Mouse (Mus musculus): ENCODE results near the gene Homer2. TPM values are rescaled to one million over a fixed set of nuclear protein-coding genes. Genes with fewer than 3 reads are reported as not detected.

Gene Homer2
- polyA plus RNA-seq, 1 experiment from 2014 or later, result 24.4 TPM

DNA sequence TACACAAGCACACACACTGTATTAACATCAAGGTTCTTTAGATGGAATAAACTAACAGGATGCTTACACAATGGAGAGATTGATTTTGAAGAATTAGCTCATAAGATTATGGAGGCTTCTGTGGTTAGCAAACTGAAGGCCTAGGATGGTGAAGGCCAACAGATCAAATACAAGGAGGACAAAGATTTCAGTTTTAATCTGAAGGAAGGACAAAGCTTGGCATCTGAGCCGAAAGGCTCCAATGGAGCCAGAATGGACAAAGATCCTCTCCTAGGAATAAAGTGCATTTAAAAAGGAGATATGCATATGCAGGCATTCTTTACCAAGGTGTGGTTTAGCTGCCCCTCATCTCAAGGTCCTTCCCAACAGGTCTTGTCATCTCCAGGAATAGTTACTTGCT is 137.5 kb downstream of the Homer2 start:
- 94% methylated on average over 1 of the region's 1 CpGs for WGBS
- H3K27me3 ChIP-seq (ENCODE audit: control insufficient read depth, insufficient read depth, low read length), result no peaks in the 10 kb centered on the region
- H3K9ac ChIP-seq (replicated peaks; ENCODE audit: low read length), result no peak overlapping the region
- no peaks in the 10 kb centered on the region for H3K9me3 ChIP-seq (replicated peaks; ENCODE audit: control insufficient read depth, low read length)
- no peak overlapping the region for H3K4me2 ChIP-seq (ENCODE audit: low read depth, low read length)
- no peak for ATAC-seq (replicated peaks; ENCODE audit: insufficient number of reproducible peaks, low FRiP score, low TSS enrichment, low read depth)
- no peak for DNase-seq (ENCODE audit: low spot score)
- no peaks in the 10 kb centered on the region for H3K36me3 ChIP-seq (replicated peaks; ENCODE audit: control insufficient read depth, insufficient read depth, low read depth, low read length)
- no peak overlapping the region for H3K4me3 ChIP-seq (ENCODE audit: low read depth, low read length)
- H3K27ac ChIP-seq (replicated peaks; ENCODE audit: low read depth, low read length), result no peak overlapping the region
- peaks cover 4% of the 10 kb centered on the region; the same call in 1 of the 2 replicates for H3K4me1 ChIP-seq (ENCODE audit: control insufficient read depth, insufficient read depth, low read length)

DNA sequence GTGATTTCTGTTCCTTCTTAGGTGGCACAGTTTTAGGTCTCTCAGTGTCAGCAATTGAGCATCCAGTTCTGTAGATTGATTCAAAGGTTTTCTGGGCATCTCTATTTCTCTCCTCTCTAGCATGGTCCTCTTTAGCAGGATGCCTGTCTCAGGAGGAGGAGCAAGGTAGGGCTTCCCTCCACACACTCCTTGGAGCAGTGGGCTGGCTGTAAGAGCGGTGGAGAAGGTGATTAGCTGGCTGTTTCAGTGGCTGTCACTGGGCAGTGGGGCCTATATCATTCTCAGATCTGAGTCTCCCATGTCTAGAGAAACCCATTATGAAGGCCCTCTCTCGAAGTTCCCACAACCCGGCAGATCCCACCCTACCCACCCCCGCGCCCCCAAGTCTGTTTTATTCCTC is 139.9 kb downstream of the Homer2 start:
- ATAC-seq (replicated peaks; ENCODE audit: insufficient number of reproducible peaks, low FRiP score, low TSS enrichment, low read depth), result no peak
- no peak for DNase-seq (ENCODE audit: low spot score)
- Histone ChIP-seq H3K36me3 (replicated peaks; ENCODE audit: control insufficient read depth, insufficient read depth, low read depth, low read length) (no peaks in the 10 kb centered on the region), H3K9me3 (replicated peaks; ENCODE audit: control insufficient read depth, low read length) (no peaks in the 10 kb centered on the region), H3K4me3 (ENCODE audit: low read depth, low read length) (no peak overlapping the region), H3K9ac (replicated peaks; ENCODE audit: low read length) (no peak overlapping the region), H3K4me1 (ENCODE audit: control insufficient read depth, insufficient read depth, low read length) (peaks cover 4% of the 10 kb centered on the region; the same call in 1 of the 2 replicates), H3K27me3 (ENCODE audit: control insufficient read depth, insufficient read depth, low read length) (no peaks in the 10 kb centered on the region), H3K27ac (replicated peaks; ENCODE audit: low read depth, low read length) (no peak overlapping the region), H3K4me2 (ENCODE audit: low read depth, low read length) (no peak overlapping the region)
- WGBS, result 96% methylated on average over 5 of the region's 5 CpGs

GRCm38 (mm10) chr7:81566892-81567291 is 140.4 kb downstream of the Homer2 start, which contains the start of gene Fsd2:
TSS of gene Fsd2 (minus strand) at chr7:81566944.
- H3K27ac ChIP-seq (replicated peaks; ENCODE audit: low read depth, low read length), result no peak within 1 kb of the TSS
- no peak within 1 kb of the TSS for H3K9ac ChIP-seq (replicated peaks; ENCODE audit: low read length)
- DNase-seq (ENCODE audit: low spot score) (no peak), ATAC-seq (replicated peaks; ENCODE audit: insufficient number of reproducible peaks, low FRiP score, low TSS enrichment, low read depth) (no peak)
- peaks cover 2% of the 10 kb centered on the region; the same call in 1 of the 2 replicates for H3K4me1 ChIP-seq (ENCODE audit: control insufficient read depth, insufficient read depth, low read length)
- H3K36me3 ChIP-seq (replicated peaks; ENCODE audit: control insufficient read depth, insufficient read depth, low read depth, low read length), result no peaks in the 10 kb centered on the region
- 72% methylated on average over 9 of the region's 9 CpGs for WGBS
- H3K27me3 ChIP-seq (ENCODE audit: control insufficient read depth, insufficient read depth, low read length), result no peaks in the 10 kb centered on the region
- no peak within 1 kb of the TSS for H3K4me2 ChIP-seq (ENCODE audit: low read depth, low read length)
- H3K9me3 ChIP-seq (replicated peaks; ENCODE audit: control insufficient read depth, low read length), result no peaks in the 10 kb centered on the region
- H3K4me3 ChIP-seq (ENCODE audit: low read depth, low read length), result no peak within 1 kb of the TSS

GRCm38 (mm10) chr7:81566332-81566731 is 141.0 kb downstream of the Homer2 start:
- 84% methylated on average over 4 of the region's 4 CpGs for WGBS
- no peak overlapping the region for H3K27ac ChIP-seq (replicated peaks; ENCODE audit: low read depth, low read length)
- no peak for DNase-seq (ENCODE audit: low spot score)
- ATAC-seq (replicated peaks; ENCODE audit: insufficient number of reproducible peaks, low FRiP score, low TSS enrichment, low read depth), result no peak
- H3K4me1 ChIP-seq (ENCODE audit: control insufficient read depth, insufficient read depth, low read length), result no peaks in the 10 kb centered on the region
- no peak overlapping the region for H3K9ac ChIP-seq (replicated peaks; ENCODE audit: low read length)
- H3K4me3 ChIP-seq (ENCODE audit: low read depth, low read length), result no peak overlapping the region
- no peak overlapping the region for H3K4me2 ChIP-seq (ENCODE audit: low read depth, low read length)
- H3K27me3 ChIP-seq (ENCODE audit: control insufficient read depth, insufficient read depth, low read length), result no peaks in the 10 kb centered on the region
- H3K9me3 ChIP-seq (replicated peaks; ENCODE audit: control insufficient read depth, low read length), result no peaks in the 10 kb centered on the region
- no peaks in the 10 kb centered on the region for H3K36me3 ChIP-seq (replicated peaks; ENCODE audit: control insufficient read depth, insufficient read depth, low read depth, low read length)

- Histone ChIP-seq H3K36me3 (replicated peaks; ENCODE audit: control insufficient read depth, insufficient read depth, low read depth, low read length) (no peaks in the 10 kb centered on the region), H3K4me2 (ENCODE audit: low read depth, low read length) (no peak overlapping the region), H3K9me3 (replicated peaks; ENCODE audit: control insufficient read depth, low read length) (no peaks in the 10 kb centered on the region), H3K4me1 (ENCODE audit: control insufficient read depth, insufficient read depth, low read length) (no peaks in the 10 kb centered on the region), H3K27me3 (ENCODE audit: control insufficient read depth, insufficient read depth, low read length) (no peaks in the 10 kb centered on the region), H3K9ac (replicated peaks; ENCODE audit: low read length) (no peak overlapping the region), H3K27ac (replicated peaks; ENCODE audit: low read depth, low read length) (no peak overlapping the region), H3K4me3 (ENCODE audit: low read depth, low read length) (no peak overlapping the region)
- WGBS, result 58% methylated on average over 7 of the region's 7 CpGs
- DNase-seq (ENCODE audit: low spot score) (peak; percentile 9), ATAC-seq (replicated peaks; ENCODE audit: insufficient number of reproducible peaks, low FRiP score, low TSS enrichment, low read depth) (no peak; the same call in 1 of the 2 replicates)
These were observed 141.8 kb downstream of the Homer2 start for GRCm38 (mm10) chr7:81565381-81566055.

DNA sequence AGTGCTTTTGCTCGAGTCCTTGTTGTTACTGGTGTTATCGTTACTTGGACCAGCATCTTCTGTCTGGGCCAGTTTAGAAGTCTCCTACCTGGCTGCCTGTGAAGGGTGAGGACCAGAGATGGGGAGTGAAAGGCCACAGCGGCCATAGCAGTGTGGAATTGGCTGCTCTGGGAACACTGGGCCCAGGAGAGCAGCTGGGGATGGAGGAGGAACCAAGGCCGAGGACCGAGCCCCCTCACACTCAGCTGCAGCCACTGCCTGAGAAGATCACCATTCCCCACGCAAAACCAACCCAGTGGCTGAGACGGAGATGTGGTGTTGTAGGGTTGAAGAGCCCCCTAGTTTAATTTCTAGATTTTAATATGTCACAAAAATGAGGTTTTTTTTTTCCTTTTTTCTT is 142.6 kb downstream of the Homer2 start:
- Histone ChIP-seq H3K4me3 (ENCODE audit: low read depth, low read length) (no peak overlapping the region), H3K27ac (replicated peaks; ENCODE audit: low read depth, low read length) (no peak overlapping the region), H3K4me2 (ENCODE audit: low read depth, low read length) (no peak overlapping the region), H3K27me3 (ENCODE audit: control insufficient read depth, insufficient read depth, low read length) (no peaks in the 10 kb centered on the region), H3K9me3 (replicated peaks; ENCODE audit: control insufficient read depth, low read length) (no peaks in the 10 kb centered on the region), H3K9ac (replicated peaks; ENCODE audit: low read length) (no peak overlapping the region), H3K36me3 (replicated peaks; ENCODE audit: control insufficient read depth, insufficient read depth, low read depth, low read length) (no peaks in the 10 kb centered on the region), H3K4me1 (ENCODE audit: control insufficient read depth, insufficient read depth, low read length) (no peaks in the 10 kb centered on the region)
- DNase-seq (ENCODE audit: low spot score), result no peak
- WGBS, result 75% methylated on average over 7 of the region's 7 CpGs
- no peak for ATAC-seq (replicated peaks; ENCODE audit: insufficient number of reproducible peaks, low FRiP score, low TSS enrichment, low read depth)

- Histone ChIP-seq H3K4me2 (ENCODE audit: low read depth, low read length) (no peak overlapping the region), H3K27me3 (ENCODE audit: control insufficient read depth, insufficient read depth, low read length) (no peaks in the 10 kb centered on the region), H3K36me3 (replicated peaks; ENCODE audit: control insufficient read depth, insufficient read depth, low read depth, low read length) (no peaks in the 10 kb centered on the region), H3K27ac (replicated peaks; ENCODE audit: low read depth, low read length) (no peak overlapping the region), H3K9ac (replicated peaks; ENCODE audit: low read length) (no peak overlapping the region), H3K9me3 (replicated peaks; ENCODE audit: control insufficient read depth, low read length) (no peaks in the 10 kb centered on the region), H3K4me1 (ENCODE audit: control insufficient read depth, insufficient read depth, low read length) (no peaks in the 10 kb centered on the region), H3K4me3 (ENCODE audit: low read depth, low read length) (no peak overlapping the region)
- no peak for DNase-seq (ENCODE audit: low spot score)
- WGBS, result 81% methylated on average over 4 of the region's 4 CpGs
- ATAC-seq (replicated peaks; ENCODE audit: insufficient number of reproducible peaks, low FRiP score, low TSS enrichment, low read depth), result no peak
These were observed 143.8 kb downstream of the Homer2 start for GRCm38 (mm10) chr7:81563506-81564015.

GRCm38 (mm10) chr7:81561211-81561610 is 146.1 kb downstream of the Homer2 start:
- no peak for ATAC-seq (replicated peaks; ENCODE audit: insufficient number of reproducible peaks, low FRiP score, low TSS enrichment, low read depth)
- 78% methylated on average over 5 of the region's 5 CpGs for WGBS
- no peak for DNase-seq (ENCODE audit: low spot score)
- H3K4me1 ChIP-seq (ENCODE audit: control insufficient read depth, insufficient read depth, low read length), result no peaks in the 10 kb centered on the region
- no peak overlapping the region for H3K27ac ChIP-seq (replicated peaks; ENCODE audit: low read depth, low read length)
- no peak overlapping the region for H3K9ac ChIP-seq (replicated peaks; ENCODE audit: low read length)
- no peak overlapping the region for H3K4me3 ChIP-seq (ENCODE audit: low read depth, low read length)
- H3K27me3 ChIP-seq (ENCODE audit: control insufficient read depth, insufficient read depth, low read length), result no peaks in the 10 kb centered on the region
- no peaks in the 10 kb centered on the region for H3K36me3 ChIP-seq (replicated peaks; ENCODE audit: control insufficient read depth, insufficient read depth, low read depth, low read length)
- H3K9me3 ChIP-seq (replicated peaks; ENCODE audit: control insufficient read depth, low read length), result no peaks in the 10 kb centered on the region
- no peak overlapping the region for H3K4me2 ChIP-seq (ENCODE audit: low read depth, low read length)
